Mouse (Mus musculus): ENCODE data around the gene Olfr1260.

The Olfr1260 gene

DNA sequence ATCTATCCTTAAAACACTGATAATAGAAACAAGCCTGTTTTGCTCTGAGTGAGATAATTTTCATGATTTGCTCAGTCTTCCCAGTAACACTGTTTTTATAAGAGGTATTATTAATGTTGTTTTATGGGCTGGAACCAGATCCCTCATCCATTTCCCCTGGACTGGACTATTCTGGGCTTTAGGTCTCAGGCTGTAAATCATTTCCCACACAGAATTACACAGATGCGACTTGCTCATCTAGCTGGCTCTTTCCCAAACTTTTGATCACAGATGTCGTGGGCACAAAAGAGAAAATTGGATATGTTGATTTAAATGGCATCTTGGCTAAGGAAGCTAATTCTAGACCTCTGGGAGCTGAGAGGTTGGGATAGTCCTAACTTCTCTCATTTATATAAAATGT, at the start of gene Olfr1260:
Gene Olfr1260 (plus strand): TSS at position 157 of the 400 bp plus-strand sequence.
- DNase-seq = no peak

DNA sequence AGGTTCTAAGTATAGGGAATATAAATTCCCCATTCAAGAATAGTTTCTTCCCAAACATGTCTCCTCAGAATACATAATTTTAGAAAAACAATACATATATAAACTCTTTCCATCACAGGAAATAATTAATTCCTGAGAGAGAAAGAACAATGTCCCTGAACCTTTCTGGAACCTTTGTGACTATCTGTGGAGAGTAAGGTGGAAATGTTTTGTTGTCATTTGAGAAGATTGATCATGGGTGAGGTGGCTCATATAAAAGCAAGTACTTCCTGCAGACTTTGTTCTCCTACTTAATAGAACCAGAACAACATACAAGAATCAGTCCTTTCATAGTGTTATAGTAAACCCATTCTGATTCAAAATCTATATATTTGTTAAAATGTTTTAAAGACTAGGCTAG, 47.1 kb upstream of the Olfr1260 start, which contains the start of gene Olfr1258:
Gene Olfr1258 (plus strand): TSS at position 301 of the 400 bp plus-strand sequence.
- DNase-seq = no peak

DNA sequence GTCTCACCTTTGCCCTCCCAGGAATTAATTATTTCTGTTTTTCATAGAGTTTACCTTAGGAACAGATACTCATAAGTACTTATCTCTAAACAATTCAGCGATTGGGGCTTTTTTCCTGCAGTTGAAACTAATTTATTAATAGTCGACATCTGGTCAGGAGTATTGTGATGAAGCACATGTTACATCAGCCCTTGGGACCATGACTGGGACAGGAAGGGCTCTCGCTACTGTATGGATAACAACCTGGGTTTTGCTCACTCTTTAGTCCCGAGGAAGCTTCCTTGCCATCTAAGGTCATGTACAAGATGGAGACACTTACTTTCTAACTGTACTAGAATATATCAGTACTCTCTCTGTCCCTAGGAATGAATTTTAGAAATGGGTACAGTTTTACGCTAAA, 25.6 kb upstream of the Olfr1260 start, which contains the start of gene Olfr1259:
Gene Olfr1259 (minus strand): TSS at position 101 of the 400 bp plus-strand sequence.
- DNase-seq = no peak

DNA sequence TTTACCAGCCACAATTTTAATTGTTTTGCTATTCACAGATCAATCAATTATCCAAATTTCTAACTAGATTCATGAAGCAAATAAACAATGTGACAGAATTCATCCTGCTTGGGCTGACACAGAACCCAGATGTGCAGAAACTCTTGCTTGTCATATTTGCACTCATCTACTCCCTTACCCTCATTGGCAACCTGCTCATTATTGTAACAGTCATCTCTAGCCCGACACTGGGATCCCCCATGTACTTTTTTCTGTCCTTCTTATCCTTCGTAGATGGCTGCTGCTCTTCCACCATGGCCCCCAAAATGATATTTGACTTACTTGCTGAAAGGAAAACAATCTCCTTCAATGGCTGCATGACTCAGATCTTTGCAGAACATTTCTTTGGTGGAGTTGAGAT, 3.6 kb downstream of the Olfr1260 start:
- DNase-seq = no peak

DNA sequence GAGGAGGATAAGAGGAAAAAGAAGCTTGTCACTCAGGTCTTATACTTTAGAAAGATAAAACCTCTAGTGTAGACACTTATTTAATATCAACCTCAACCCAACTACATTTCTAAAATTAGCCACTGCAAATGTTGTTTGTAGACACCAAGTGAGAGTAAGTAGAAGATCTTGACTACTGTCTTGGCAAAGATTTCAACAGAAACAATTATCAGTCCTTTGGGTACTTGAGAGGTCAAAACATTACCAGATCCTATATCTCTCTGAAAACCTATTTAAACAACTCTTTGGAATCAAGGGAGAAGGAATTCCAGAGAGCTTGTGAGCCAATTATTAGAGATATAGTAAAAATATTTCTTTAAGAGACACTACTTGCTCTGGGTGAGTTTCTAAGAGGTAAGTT, 16.8 kb downstream of the Olfr1260 start, which contains the start of gene Olfr1261:
Gene Olfr1261 (plus strand): TSS at position 301 of the 400 bp plus-strand sequence.
- no peak for DNase-seq

GRCm38 (mm10) chr2:89999845-90000244, 25.7 kb downstream of the Olfr1260 start, which contains the start of gene Olfr1262:
Gene Olfr1262 (plus strand): TSS chr2:90000145.
- no peak for DNase-seq

GRCm38 (mm10) chr2:90011831-90012230, 37.7 kb downstream of the Olfr1260 start, which contains the start of gene Olfr1263:
Gene Olfr1263 (plus strand): TSS chr2:90012131.
- no peak for DNase-seq

GRCm38 (mm10) chr2:90025477-90025876, 51.3 kb downstream of the Olfr1260 start, which contains the start of gene Olfr1264:
Gene Olfr1264 (minus strand): TSS chr2:90025577.
- no peak for DNase-seq

Data from right cerebral cortex, postnatal 25 days (tissue).